Mouse (Mus musculus): ENCODE measurements around the gene Ogg1.
"Not testable (repeated sequence)": the region's sequence is repeated elsewhere in the genome, so short reads cannot be mapped to it uniquely, and the experiment has no call there.

DNA sequence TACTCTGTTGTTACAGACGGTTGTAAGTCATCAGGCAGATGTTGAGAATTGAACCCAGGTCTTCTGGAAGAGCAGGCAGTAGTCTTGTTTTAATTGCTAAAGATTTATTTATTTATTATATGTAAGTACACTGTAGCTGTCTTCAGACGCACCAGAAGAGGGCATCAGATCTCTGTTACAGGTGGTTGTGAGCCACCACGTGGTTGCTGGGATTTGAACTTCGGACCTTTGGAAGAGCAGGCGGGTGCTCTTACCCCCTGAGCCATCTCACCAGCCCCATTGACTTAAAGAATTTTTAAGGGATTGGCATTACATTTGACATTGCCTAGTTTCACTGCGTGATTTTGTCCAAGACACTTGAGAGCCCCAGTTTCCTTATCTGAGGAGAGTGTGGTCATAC lies 6.0 kb downstream of the Ogg1 start:
- not testable (repeated sequence) for TF ChIP-seq EP300 (IDR thresholded peaks at IDR 0.05; ENCODE audit: insufficient read depth, low read depth, low read length); POLR2A (IDR thresholded peaks at IDR 0.05; ENCODE audit: insufficient read depth, low read length)

All from ES-Bruce4 (cell line).